Mouse (Mus musculus): ENCODE measurements around the gene Asf1a. TPM values are rescaled to one million over a fixed set of nuclear protein-coding genes. Genes with fewer than 3 reads are reported as not detected.

The Asf1a gene
- polyA plus RNA-seq (2017; shearing (Covaris generic)), result 74.1 TPM

GRCm38 (mm10) chr10:53596677-53597120, at the start of gene Asf1a:
Asf1a (plus strand) TSS chr10:53596757.

GRCm38 (mm10) chr10:53630339-53630738, 33.8 kb downstream of the Asf1a start, which contains the start of gene Mcm9:
Mcm9 (minus strand) TSS chr10:53630439.

Other genes starting within 250 kb of the Asf1a start
- gene Cep85l, start 216.8 kb upstream of the Asf1a start, polyA plus RNA-seq (2017; shearing (Covaris generic)), result 17.2 TPM
- gene Mcm9, start 33.7 kb downstream of the Asf1a start, polyA plus RNA-seq (2017; shearing (Covaris generic)), result 21.7 TPM
- 0.76 TPM for gene Fam184a, start 154.4 kb downstream of the Asf1a start, polyA plus RNA-seq (2017; shearing (Covaris generic))